Mouse (Mus musculus): ENCODE data around the gene Frat2. TPM values are rescaled to one million over a fixed set of nuclear protein-coding genes. Genes with fewer than 3 reads are reported as not detected.

The Frat2 gene
- total and polyA plus RNA-seq, 3 experiments = 55.6 to 110 TPM; not detected in 1

GRCm38 (mm10) chr19:41826529-41826928 is 21.4 kb downstream of the Frat2 start:
- DNase-seq (ENCODE audit: low read depth, low spot score) = peak; percentile 57
- Histone ChIP-seq H3K27ac (ENCODE audit: control insufficient read depth, low read depth, low read length) (no peak overlapping the region), H3K36me3 (ENCODE audit: control insufficient read depth in 1 of 2, insufficient read depth in 2 of 2, low read length in 2 of 2) (peaks cover 0 to 32% of the 10 kb centered on the region in 2 experiments; a peak in 2 of 4 replicates), H3K79me2 (ENCODE audit: control insufficient read depth, insufficient read depth, low read length, poor library complexity) (peaks cover 17% of the 10 kb centered on the region), H3K9me3 (replicated peaks; ENCODE audit: insufficient read depth, low read length) (no peaks in the 10 kb centered on the region), H3K9ac (ENCODE audit: control insufficient read depth, low read depth, low read length, poor library complexity, severe bottlenecking) (no peak overlapping the region), H3K4me3 (ENCODE audit: control insufficient read depth in 1 of 2, insufficient read depth in 1 of 2, low read depth in 2 of 2, low read length in 2 of 2) (no peak overlapping the region), H3K27me3 (ENCODE audit: control insufficient read depth in 1 of 2, insufficient read depth in 2 of 2, low read length in 2 of 2) (no peaks in the 10 kb centered on the region), H3K4me1 (ENCODE audit: control insufficient read depth in 1 of 2, insufficient read depth in 2 of 2, low read length in 2 of 2) (peaks cover 18 to 30% of the 10 kb centered on the region in 2 experiments)
- TF ChIP-seq NRF1 (IDR thresholded peaks at IDR 0.05; ENCODE audit: insufficient read depth, low read depth, low read length, poor library complexity, severe bottlenecking) (no peak), EP300 (IDR thresholded peaks at IDR 0.05; ENCODE audit: low read depth in 1 of 2, low read length in 2 of 2) (peak in 1 of 2 experiments; percentile 26; a peak in 2 of 4 replicates), CHD1 (IDR thresholded peaks at IDR 0.05; ENCODE audit: low read depth, low read length) (no peak), RCOR1 (IDR thresholded peaks at IDR 0.05; ENCODE audit: low read depth, low read length) (peak; percentile 5; the same call in 1 of the 2 replicates), ZNF384 (IDR thresholded peaks at IDR 0.05; ENCODE audit: low read depth, low read length) (peak; percentile 64), MXI1 (IDR thresholded peaks at IDR 0.05; ENCODE audit: low read depth, low read length) (peak; percentile 52; the same call in 1 of the 2 replicates), TBP (IDR thresholded peaks at IDR 0.05; ENCODE audit: low read depth, low read length) (no peak)

DNA sequence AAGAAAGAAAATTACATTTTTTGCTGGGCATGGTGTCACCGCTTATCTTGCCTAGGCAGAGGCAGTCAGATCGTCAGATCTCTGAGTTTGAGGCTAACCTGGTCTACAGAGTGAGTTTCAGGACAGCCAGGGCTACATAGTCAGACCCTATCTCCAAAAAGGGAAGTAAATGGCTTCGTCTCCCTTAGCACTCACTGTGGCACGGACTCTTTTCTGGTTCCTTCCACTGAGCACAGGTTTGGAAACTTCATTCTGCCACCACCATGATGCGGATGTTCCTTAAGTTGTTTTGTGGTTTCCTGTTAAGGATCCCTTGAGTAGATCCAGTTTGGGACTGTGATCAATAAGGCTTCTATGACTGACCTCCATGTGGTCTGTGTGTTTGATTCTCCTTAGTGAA is 23.0 kb downstream of the Frat2 start:
- peaks cover 1% of the 10 kb centered on the region for H3K79me2 ChIP-seq (ENCODE audit: control insufficient read depth, insufficient read depth, low read length, poor library complexity)
- no peak overlapping the region for H3K4me3 ChIP-seq (ENCODE audit: control insufficient read depth in 1 of 2, insufficient read depth in 1 of 2, low read depth in 2 of 2, low read length in 2 of 2)
- H3K36me3 ChIP-seq (ENCODE audit: control insufficient read depth in 1 of 2, insufficient read depth in 2 of 2, low read length in 2 of 2) = peaks cover 0 to 32% of the 10 kb centered on the region in 2 experiments; a peak in 2 of 4 replicates
- H3K4me1 ChIP-seq (ENCODE audit: control insufficient read depth in 1 of 2, insufficient read depth in 2 of 2, low read length in 2 of 2) = peaks cover 18 to 30% of the 10 kb centered on the region in 2 experiments
- no peak for TF ChIP-seq RAD21 (IDR thresholded peaks at IDR 0.05; ENCODE audit: low read depth, low read length)
- TF ChIP-seq EP300 (IDR thresholded peaks at IDR 0.05; ENCODE audit: low read depth in 1 of 2, low read length in 2 of 2) = no peak; a peak in 1 of 4 replicates
- TF ChIP-seq MAFK (IDR thresholded peaks at IDR 0.05; ENCODE audit: borderline replicate concordance, low read depth, low read length) = no peak
- TF ChIP-seq SIN3A (IDR thresholded peaks at IDR 0.05; ENCODE audit: low read length) = no peak
- TF ChIP-seq JUND (IDR thresholded peaks at IDR 0.05; ENCODE audit: low read depth, low read length) = no peak
- TF ChIP-seq MAZ (IDR thresholded peaks at IDR 0.05; ENCODE audit: low read depth, low read length) = no peak
- 0 out of 2 replicates have a peak, but pooled peaks have one; percentile 35 for TF ChIP-seq GATA1 (IDR thresholded peaks at IDR 0.05; ENCODE audit: low read depth, low read length)
- TF ChIP-seq MXI1 (IDR thresholded peaks at IDR 0.05; ENCODE audit: low read depth, low read length) = no peak; the same call in 1 of the 2 replicates
- TF ChIP-seq ZMIZ1 (IDR thresholded peaks at IDR 0.05; ENCODE audit: low read depth, low read length) = no peak
- TF ChIP-seq TCF12 (IDR thresholded peaks at IDR 0.05; ENCODE audit: low read depth, low read length) = no peak
- no peak for TF ChIP-seq HCFC1 (IDR thresholded peaks at IDR 0.05; ENCODE audit: low read depth, low read length)
- TF ChIP-seq POLR2AphosphoS2 (IDR thresholded peaks at IDR 0.05; ENCODE audit: low read length) = no peak
- no peak for TF ChIP-seq RCOR1 (IDR thresholded peaks at IDR 0.05; ENCODE audit: low read depth, low read length)
- TF ChIP-seq CTCF (IDR thresholded peaks at IDR 0.05 in 2 of 3, conservative IDR thresholded peaks at IDR 0.05 in 1 of 3; ENCODE audit: control insufficient read depth in 1 of 3, insufficient read depth in 1 of 3, low read depth in 2 of 3, low read length in 3 of 3, poor library complexity in 1 of 3, severe bottlenecking in 1 of 3) = no peak
- 0 out of 2 replicates have a peak, but pooled peaks have one; percentile 23 for TF ChIP-seq TBP (IDR thresholded peaks at IDR 0.05; ENCODE audit: low read depth, low read length)
- TF ChIP-seq UBTF (IDR thresholded peaks at IDR 0.05; ENCODE audit: borderline replicate concordance, insufficient read depth, low read depth, low read length) = no peak
- TF ChIP-seq POLR2A (IDR thresholded peaks at IDR 0.05; ENCODE audit: control insufficient read depth in 1 of 2, insufficient read depth in 1 of 2, low read depth in 1 of 2, low read length in 2 of 2, poor library complexity in 1 of 2) = no peak
- no peak for TF ChIP-seq ZNF384 (IDR thresholded peaks at IDR 0.05; ENCODE audit: low read depth, low read length)
- peak; percentile 31; the same call in 1 of the 2 replicates for TF ChIP-seq TAL1 (IDR thresholded peaks at IDR 0.05; ENCODE audit: low read length)
- no peak; the same call in 1 of the 2 replicates for TF ChIP-seq MYC (IDR thresholded peaks at IDR 0.05; ENCODE audit: low read depth, low read length)
- no peak for TF ChIP-seq USF2 (IDR thresholded peaks at IDR 0.05; ENCODE audit: borderline replicate concordance in 1 of 2, insufficient read depth in 1 of 2, low read depth in 1 of 2, low read length in 2 of 2)
- no peak overlapping the region for H3K27ac ChIP-seq (ENCODE audit: control insufficient read depth, low read depth, low read length)
- peak; percentile 82 for DNase-seq (ENCODE audit: low read depth, low spot score)
- H3K9me3 ChIP-seq (replicated peaks; ENCODE audit: insufficient read depth, low read length) = no peaks in the 10 kb centered on the region
- no peak overlapping the region for H3K9ac ChIP-seq (ENCODE audit: control insufficient read depth, low read depth, low read length, poor library complexity, severe bottlenecking)
- H3K27me3 ChIP-seq (ENCODE audit: control insufficient read depth in 1 of 2, insufficient read depth in 2 of 2, low read length in 2 of 2) = no peaks in the 10 kb centered on the region

Measured in MEL (cell line).